Mouse (Mus musculus) mature B cell (primary cell): ENCODE results near the gene Irak1.

Experiments used
- in situ Hi-C: fragments of 300-500 bp; cut with MboI; formaldehyde crosslinking; loops from 2 replicates; pipeline ENCODE4 v1.14.3; 2019

Gene Irak1

DNA sequence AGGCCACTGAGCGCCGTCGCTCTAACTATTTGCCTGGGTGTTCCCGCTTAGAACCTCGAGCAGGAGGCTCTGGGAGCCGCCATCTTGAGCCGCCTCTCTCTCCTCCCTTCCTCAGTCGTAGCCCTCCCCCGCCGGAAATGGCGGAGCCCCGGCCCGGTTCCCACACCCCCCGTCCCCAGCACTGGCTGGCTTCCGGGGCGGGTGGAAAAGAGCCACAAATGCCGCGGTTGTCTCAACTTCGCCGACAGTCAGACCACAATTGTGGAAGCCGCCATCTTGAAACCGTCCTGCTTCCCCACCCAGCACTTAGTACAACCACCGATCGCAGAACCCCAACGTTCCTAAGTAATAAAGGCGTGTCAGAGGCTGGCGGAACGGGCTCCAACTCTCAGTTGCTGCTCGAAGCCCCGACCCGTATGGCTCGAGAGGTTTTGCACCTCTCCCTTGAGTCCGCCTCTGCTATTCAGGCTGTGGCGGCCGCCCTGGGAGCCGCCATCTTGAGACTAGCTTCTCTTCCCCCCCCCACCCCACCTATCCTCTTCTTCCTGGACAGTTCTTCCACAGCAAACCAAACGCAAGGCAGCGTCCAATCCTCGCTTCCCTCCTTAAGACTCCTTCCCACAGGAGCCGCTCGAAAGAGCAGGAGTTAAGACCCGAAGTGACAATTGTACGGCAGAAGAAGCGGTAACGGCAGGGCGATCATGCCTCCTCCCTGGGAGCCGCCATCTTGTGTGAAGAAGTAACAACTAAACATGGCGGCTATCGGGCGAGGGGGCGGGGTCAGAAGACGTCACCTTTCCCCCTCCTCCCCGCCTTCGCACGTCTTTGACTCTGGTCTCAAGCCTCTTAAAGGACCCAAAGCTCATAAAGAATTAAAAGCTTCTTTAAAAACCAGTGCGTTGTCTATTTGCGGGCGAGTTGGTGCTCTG lies 57.2 kb downstream of the Irak1 start, which contains the start of gene Hcfc1:
TSS of gene Hcfc1 (minus strand) at position 110 of the 929 bp plus-strand sequence.
- in situ Hi-C loops: loop anchor here (10.0 kb wide), 1 partner anchor 172 kb away; no protein-coding TSS in a partner anchor

DNA sequence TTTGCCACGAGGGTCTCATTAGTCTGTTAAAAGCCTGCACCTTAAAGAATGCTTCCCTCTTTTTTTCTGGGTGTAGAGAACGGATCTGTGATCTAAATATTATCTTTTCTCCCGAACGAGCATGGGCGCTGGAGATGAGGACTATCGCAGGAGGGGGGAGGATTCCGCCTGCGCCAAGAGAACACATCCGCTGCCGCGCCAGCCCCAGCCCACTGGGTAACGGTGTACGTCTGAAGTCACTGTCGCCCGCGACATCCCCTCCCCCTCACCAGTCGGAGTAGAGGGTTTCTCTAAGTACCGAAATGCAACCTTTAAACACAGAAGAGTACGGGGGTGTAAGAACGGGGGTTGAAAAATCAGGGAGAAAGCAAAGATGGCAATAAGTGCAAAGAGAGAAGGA lies 58.4 kb downstream of the Irak1 start:
- in situ Hi-C loops: loop anchor here (10.0 kb wide), 1 partner anchor 171 kb away; no protein-coding TSS in a partner anchor

- in situ Hi-C loops: loop anchor here (10.0 kb wide), 1 partner anchor 170 kb away; no protein-coding TSS in a partner anchor
Measured at GRCm38 (mm10) chrX:73964363-73964762, 59.4 kb downstream of the Irak1 start.
